Mouse (Mus musculus) forebrain, embryonic 13.5 days (tissue): ENCODE measurements around the gene Gigyf1. TPM values are rescaled to one million over a fixed set of nuclear protein-coding genes. Genes with fewer than 3 reads are reported as not detected.

Source experiments
- ATAC-seq: fragments of 200-750 bp; cut with Nextera tagmentation; 2 replicates; pipeline ENCODE4 v1.8.0; 2017
- H3K27ac ChIP-seq: fragments of 300-500 bp; sonication (generic); 2 replicates; pipeline ENCODE4 v1.5.1; 2015; ENCODE audit warnings: inconsistent platforms, mild to moderate bottlenecking, moderate library complexity
- H3K27me3 ChIP-seq: fragments of 300-500 bp; sonication (generic); 2 replicates; pipeline ENCODE4 v1.6.1; 2015; ENCODE audit warnings: mild to moderate bottlenecking, inconsistent platforms
- H3K36me3 ChIP-seq: fragments of 300-500 bp; sonication (generic); 2 replicates; pipeline ENCODE4 v1.6.1; 2015; ENCODE audit warnings: mild to moderate bottlenecking, inconsistent platforms; ENCODE audit not compliant: poor library complexity, severe bottlenecking
- H3K4me1 ChIP-seq: fragments of 300-500 bp; sonication (generic); 2 replicates; pipeline ENCODE4 v1.6.1; 2015; ENCODE audit warnings: inconsistent platforms
- H3K4me2 ChIP-seq: fragments of 300-500 bp; sonication (generic); 2 replicates; pipeline ENCODE4 v1.6.1; 2015; ENCODE audit warnings: inconsistent platforms, mild to moderate bottlenecking, moderate library complexity
- H3K4me3 ChIP-seq: fragments of 300-500 bp; sonication (generic); 2 replicates; pipeline ENCODE4 v1.5.1; 2015; ENCODE audit warnings: mild to moderate bottlenecking, inconsistent platforms
- H3K9ac ChIP-seq: fragments of 300-500 bp; sonication (generic); 2 replicates; pipeline ENCODE4 v1.6.1; 2015; ENCODE audit warnings: mild to moderate bottlenecking, inconsistent platforms
- H3K9me3 ChIP-seq: fragments of 300-500 bp; sonication (generic); replicated peaks from 2 replicates; pipeline ENCODE4 v1.6.1; 2016; ENCODE audit warnings: inconsistent platforms
- WGBS: fragments of 180-500 bp; shearing (Covaris S2); methylation state at CpG from one replicate; pipeline ENCODE4 v1.1.7; 2015; 5-methylcytosine and 5-hydroxymethylcytosine counted together
- polyA plus RNA-seq: library from polyadenylated mRNA; unstranded; fragments of >200 nt; fragmentation: Nextera tagmentation; extraction: Ambion mirVana; gene quantifications from 2 replicates; pipeline ENCODE4 v1.2.1, GENCODE M21; 2015

Gigyf1 gene
- polyA plus RNA-seq, result 16.1 and 17.5 TPM in 2 replicates

DNA sequence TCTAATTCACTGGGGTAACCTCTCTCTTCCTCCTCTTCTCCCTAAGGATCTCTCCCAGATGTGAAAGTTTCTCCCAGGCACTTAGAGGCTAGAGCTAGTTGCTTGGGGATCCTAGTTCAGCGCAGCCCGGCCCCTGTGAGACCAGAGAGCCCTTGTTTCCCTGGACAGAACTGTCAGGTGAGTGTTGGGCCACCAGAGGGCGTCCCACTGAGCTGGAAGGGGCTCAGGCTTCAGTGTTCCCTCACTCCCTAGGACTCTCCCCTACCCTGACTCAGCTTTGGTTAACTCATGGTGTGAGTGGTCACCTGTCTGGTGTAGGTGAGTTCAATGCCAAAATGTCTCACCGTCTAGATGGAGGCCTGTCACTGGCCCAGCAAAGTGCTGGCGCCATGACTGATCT lies at the start of gene Gigyf1:
Gene Gigyf1 (plus strand): TSS at position 113 of the 400 bp plus-strand sequence.
- H3K4me3 ChIP-seq, result no peak within 1 kb of the TSS
- peaks cover 65% of the 10 kb centered on the region for H3K36me3 ChIP-seq
- no peak within 1 kb of the TSS for H3K9ac ChIP-seq
- 82% methylated on average over 5 of the region's 5 CpGs for WGBS
- ATAC-seq, result no peak; the same call in 1 of the 2 replicates
- H3K4me2 ChIP-seq, result no peak within 1 kb of the TSS
- H3K9me3 ChIP-seq, result no peaks in the 10 kb centered on the region
- peaks cover 23% of the 10 kb centered on the region for H3K4me1 ChIP-seq
- H3K27me3 ChIP-seq, result no peaks in the 10 kb centered on the region
- no peak within 1 kb of the TSS for H3K27ac ChIP-seq

DNA sequence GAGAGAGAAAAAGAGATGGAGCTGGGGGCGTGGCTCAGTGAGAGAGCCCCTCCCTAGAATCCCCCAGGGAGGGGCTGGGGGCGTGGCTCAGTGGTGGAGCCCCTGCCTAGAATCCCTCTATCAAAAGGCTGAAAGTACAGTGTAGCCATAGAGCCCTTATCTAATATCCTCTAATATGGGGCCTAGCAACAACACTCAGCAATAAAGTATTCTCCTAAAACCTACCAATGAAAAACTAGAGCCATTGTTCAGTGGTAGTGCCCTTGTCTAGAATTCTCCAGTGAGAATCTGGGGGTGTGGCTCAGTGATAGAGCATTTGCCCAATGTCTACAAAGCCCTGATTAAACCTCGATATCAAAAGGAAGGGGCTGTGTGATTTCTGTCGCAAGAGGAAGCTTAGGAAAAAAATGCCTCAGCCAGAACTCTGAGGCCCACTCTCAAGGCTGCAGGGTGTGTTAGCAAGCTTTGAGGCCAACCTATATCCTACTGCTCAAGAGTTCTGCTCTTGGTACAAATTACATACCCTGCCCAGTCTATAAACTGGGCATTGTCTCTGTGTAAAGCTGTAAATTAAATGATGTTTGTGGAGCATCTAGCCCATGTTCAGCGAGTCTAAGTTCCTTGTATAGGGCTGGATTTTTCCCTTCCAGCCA lies 46.0 kb upstream of the Gigyf1 start:
- no peaks in the 10 kb centered on the region for H3K4me1 ChIP-seq
- WGBS, result 70% methylated on average over 5 of the region's 5 CpGs
- H3K27me3 ChIP-seq, result no peaks in the 10 kb centered on the region
- no peak overlapping the region for H3K27ac ChIP-seq
- ATAC-seq, result no peak
- no peak overlapping the region for H3K4me3 ChIP-seq
- no peak overlapping the region for H3K9ac ChIP-seq
- no peaks in the 10 kb centered on the region for H3K9me3 ChIP-seq
- H3K36me3 ChIP-seq, result no peaks in the 10 kb centered on the region
- H3K4me2 ChIP-seq, result no peak overlapping the region

DNA sequence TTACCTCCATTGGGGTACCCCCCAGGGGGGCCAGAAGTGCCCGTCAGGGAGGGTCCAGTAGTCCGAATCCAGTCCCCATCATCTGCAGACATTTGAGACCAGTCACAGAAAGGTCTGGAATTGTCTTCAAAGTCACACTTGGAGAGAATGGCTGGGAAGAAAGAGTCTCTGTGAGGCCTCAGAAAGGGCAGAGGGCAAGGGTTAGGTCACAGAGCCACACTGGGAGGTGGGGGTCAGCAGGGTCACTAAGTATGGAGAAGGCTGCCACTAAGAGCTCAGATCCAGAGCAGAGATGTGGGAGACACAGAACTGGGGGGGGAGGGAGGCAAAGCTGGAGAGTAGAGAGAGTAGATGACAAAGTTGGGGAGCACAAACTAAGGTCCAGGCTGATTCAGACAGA lies 44.0 kb upstream of the Gigyf1 start:
- H3K4me1 ChIP-seq, result no peaks in the 10 kb centered on the region
- no peaks in the 10 kb centered on the region for H3K9me3 ChIP-seq
- no peak for ATAC-seq
- no peak overlapping the region for H3K4me3 ChIP-seq
- 9% methylated on average over 2 of the region's 2 CpGs for WGBS
- no peaks in the 10 kb centered on the region for H3K27me3 ChIP-seq
- H3K4me2 ChIP-seq, result no peak overlapping the region
- no peak overlapping the region for H3K9ac ChIP-seq
- no peak overlapping the region for H3K27ac ChIP-seq
- no peaks in the 10 kb centered on the region for H3K36me3 ChIP-seq

DNA sequence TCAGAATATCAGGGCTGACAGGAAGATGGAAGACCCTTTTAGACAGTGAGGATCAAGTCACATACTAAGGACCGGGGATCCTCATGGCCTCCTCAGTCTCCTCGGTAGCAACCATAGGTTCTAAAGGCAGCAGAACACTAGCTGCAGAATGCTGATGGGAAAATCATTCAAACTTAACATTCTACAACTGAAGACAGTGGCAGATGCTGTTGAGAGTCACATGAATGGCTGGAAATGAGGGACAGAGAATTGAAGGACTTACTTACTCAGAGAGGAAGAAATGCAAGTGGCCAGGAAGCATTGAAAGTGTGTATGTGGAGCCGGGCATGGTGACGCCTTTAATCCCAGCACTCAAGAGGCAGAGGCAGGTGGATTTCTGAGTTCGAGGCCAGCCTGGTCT lies 41.4 kb upstream of the Gigyf1 start, which contains the start of gene Zan:
Gene Zan (minus strand): TSS at position 101 of the 400 bp plus-strand sequence.
- H3K4me3 ChIP-seq, result no peak within 1 kb of the TSS
- no peaks in the 10 kb centered on the region for H3K9me3 ChIP-seq
- no peak within 1 kb of the TSS for H3K27ac ChIP-seq
- no peaks in the 10 kb centered on the region for H3K4me1 ChIP-seq
- H3K9ac ChIP-seq, result no peak within 1 kb of the TSS
- 83% methylated on average over 5 of the region's 5 CpGs for WGBS
- H3K4me2 ChIP-seq, result no peak within 1 kb of the TSS
- no peak for ATAC-seq
- no peaks in the 10 kb centered on the region for H3K36me3 ChIP-seq
- H3K27me3 ChIP-seq, result no peaks in the 10 kb centered on the region

DNA sequence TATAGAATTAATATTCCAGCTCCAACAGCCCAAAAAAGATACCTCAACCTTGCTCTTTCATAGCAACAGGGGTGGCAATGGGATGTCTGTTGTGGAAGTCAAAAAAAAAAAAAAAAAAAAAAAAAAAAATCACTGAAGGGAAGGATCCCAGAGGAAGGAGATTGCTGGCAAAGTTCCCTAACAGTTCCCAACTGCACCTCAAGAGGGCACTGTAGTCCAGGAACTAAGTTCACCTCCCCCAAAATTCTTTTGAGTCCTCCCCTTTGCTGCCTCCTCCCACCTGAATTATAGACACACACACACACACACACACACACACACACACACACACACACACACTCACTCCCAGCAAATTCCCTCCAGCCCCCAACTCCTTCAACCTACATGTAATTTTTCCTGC lies 37.2 kb upstream of the Gigyf1 start:
- H3K27me3 ChIP-seq, result peaks cover 17% of the 10 kb centered on the region
- H3K27ac ChIP-seq, result no peak overlapping the region
- H3K4me2 ChIP-seq, result no peak overlapping the region
- no peak overlapping the region for H3K9ac ChIP-seq
- no peak overlapping the region for H3K4me3 ChIP-seq
- no peaks in the 10 kb centered on the region for H3K9me3 ChIP-seq
- peaks cover 13% of the 10 kb centered on the region for H3K4me1 ChIP-seq
- H3K36me3 ChIP-seq, result no peaks in the 10 kb centered on the region
- ATAC-seq, result no peak

DNA sequence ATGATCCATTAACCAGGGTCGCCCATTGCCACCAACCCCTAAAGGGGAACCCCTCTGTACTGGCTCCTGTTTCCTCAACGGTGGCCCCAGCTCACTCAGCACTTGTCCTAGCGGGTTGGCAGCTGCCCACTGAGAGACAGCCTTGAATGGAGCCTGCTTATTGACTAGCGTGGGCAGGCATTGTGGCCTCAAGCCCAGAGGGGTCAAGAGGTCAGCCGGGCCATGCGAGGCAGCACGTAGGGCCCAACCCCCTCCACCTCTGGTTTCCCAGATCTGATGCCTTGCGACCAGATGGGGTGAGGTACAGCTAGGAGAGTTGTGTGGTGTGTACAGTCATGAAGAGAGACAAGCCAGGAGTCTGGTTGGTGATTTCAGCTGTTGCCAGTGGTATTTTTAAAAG lies 36.5 kb upstream of the Gigyf1 start:
- no peak overlapping the region for H3K4me3 ChIP-seq
- H3K4me2 ChIP-seq, result no peak overlapping the region
- H3K27me3 ChIP-seq, result peaks cover 17% of the 10 kb centered on the region
- H3K9me3 ChIP-seq, result no peaks in the 10 kb centered on the region
- H3K4me1 ChIP-seq, result peaks cover 13% of the 10 kb centered on the region
- no peak overlapping the region for H3K27ac ChIP-seq
- H3K9ac ChIP-seq, result no peak overlapping the region
- 10% methylated on average over 8 of the region's 8 CpGs for WGBS
- no peak for ATAC-seq
- no peaks in the 10 kb centered on the region for H3K36me3 ChIP-seq

DNA sequence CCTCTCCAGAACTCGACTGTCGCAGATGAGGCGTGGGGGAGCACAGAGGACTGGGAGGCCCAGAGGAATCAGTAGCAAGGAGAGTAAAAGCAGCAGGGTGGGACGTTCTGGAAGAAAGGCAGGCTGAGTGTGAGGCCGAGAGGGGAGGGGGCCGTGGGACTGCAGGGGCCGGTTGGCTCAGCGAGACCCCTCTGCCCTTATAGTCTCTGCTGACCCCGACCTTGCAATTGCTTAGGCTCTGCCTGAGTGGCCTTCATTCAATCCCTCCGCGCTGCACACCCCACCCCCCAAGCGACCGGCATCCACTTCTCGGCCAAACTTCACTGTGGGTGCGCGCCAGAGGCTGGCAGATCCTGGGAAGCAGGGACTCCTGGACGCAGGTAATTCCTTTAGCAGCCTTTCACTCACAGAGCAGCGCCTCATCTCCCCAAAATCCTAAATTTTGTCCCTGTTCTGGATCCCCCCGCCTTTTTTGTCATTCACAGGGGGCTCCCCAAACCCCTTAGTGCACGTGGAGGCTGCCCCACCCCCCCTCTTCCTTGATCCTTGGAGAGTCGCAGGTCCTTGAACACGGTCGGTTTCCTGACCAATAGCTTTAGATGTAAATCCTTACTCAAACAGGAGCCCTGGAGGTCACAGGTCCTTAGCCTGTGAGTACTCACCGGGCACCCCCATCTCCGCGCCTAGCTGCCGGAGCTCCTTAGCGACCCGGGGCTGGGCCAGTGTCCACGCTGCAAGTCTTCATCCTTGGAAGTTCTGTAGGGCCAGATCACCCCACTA lies 33.1 kb upstream of the Gigyf1 start:
- Histone ChIP-seq H3K4me1 (peaks cover 13% of the 10 kb centered on the region), H3K9me3 (no peaks in the 10 kb centered on the region), H3K4me2 (peak overlapping the region; percentile 62), H3K36me3 (no peaks in the 10 kb centered on the region), H3K9ac (peak overlapping the region; percentile 52), H3K27ac (no peak overlapping the region), H3K4me3 (peak overlapping the region; percentile 21), H3K27me3 (peaks cover 17% of the 10 kb centered on the region)
- no peak for ATAC-seq
- 4% methylated on average over 30 of the region's 30 CpGs for WGBS

DNA sequence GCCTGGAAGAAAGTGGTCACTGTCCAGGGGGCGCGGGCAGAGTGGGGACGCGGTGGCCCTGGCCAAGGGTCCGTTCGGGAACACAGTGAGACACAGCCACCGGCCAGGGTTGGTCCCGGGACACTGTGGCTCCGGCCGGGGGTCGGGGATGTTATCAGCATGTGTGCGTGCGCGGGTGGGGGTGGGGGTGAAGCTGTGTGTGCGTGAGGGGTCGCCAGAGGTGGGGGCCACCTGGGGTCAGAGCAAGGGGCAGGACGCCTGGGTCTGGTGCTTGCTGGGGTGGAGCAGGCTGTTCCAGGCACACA lies 32.5 kb upstream of the Gigyf1 start:
- H3K27ac ChIP-seq, result no peak overlapping the region
- H3K36me3 ChIP-seq, result no peaks in the 10 kb centered on the region
- peaks cover 17% of the 10 kb centered on the region for H3K27me3 ChIP-seq
- peaks cover 13% of the 10 kb centered on the region for H3K4me1 ChIP-seq
- H3K4me2 ChIP-seq, result peak overlapping the region; percentile 62
- H3K4me3 ChIP-seq, result peak overlapping the region; percentile 21
- no peaks in the 10 kb centered on the region for H3K9me3 ChIP-seq
- 1% methylated on average over 17 of the region's 17 CpGs for WGBS
- H3K9ac ChIP-seq, result peak overlapping the region; percentile 52
- no peak for ATAC-seq

DNA sequence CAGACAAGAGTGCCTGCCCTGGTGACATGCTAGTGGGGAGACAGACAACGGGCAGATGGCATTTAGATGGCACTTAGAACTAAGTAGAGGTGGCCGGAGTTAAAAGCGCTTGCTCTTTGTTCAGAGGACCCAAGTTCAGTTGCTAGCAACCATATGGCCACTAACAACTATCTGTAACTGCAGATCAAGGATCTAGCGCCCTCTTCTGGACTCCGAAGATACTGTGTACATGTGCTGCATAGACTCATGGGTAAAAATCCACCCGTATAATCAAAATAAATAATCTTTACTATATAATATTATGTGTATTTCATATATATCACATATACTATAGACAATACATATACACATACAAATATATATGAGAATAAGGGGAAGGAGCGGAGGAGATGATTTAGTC lies 30.7 kb upstream of the Gigyf1 start:
- no peak overlapping the region for H3K9ac ChIP-seq
- no peak for ATAC-seq
- H3K27me3 ChIP-seq, result peaks cover 17% of the 10 kb centered on the region
- H3K4me3 ChIP-seq, result no peak overlapping the region
- no peaks in the 10 kb centered on the region for H3K36me3 ChIP-seq
- WGBS, result 89% methylated on average over 7 of the region's 7 CpGs
- no peaks in the 10 kb centered on the region for H3K9me3 ChIP-seq
- peaks cover 13% of the 10 kb centered on the region for H3K4me1 ChIP-seq
- no peak overlapping the region for H3K27ac ChIP-seq
- H3K4me2 ChIP-seq, result no peak overlapping the region

DNA sequence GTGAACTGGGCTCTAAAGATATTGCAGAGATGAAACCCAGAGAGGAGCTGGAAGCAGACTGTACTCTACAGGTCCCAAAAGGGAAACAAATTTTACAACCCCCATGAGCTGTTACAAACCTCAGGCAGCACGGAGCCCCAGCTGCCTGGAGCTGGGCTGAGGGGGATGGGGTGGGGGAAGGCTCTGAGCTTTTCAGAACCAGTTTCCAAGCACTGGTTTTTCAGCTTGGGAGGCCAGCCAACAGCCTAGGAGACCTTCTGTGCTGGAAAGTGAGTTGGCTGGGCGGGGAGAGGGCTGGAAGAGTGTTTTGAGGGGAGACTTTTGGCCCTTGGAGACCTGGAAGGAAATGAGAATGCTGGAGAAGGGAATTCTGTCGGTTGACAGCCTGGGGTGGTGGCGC lies 26.8 kb upstream of the Gigyf1 start:
- ATAC-seq, result no peak
- Histone ChIP-seq H3K4me1 (no peaks in the 10 kb centered on the region), H3K4me3 (no peak overlapping the region), H3K9me3 (no peaks in the 10 kb centered on the region), H3K4me2 (no peak overlapping the region), H3K9ac (no peak overlapping the region), H3K36me3 (no peaks in the 10 kb centered on the region), H3K27ac (no peak overlapping the region), H3K27me3 (no peaks in the 10 kb centered on the region)
- WGBS, result 70% methylated on average over 4 of the region's 4 CpGs

DNA sequence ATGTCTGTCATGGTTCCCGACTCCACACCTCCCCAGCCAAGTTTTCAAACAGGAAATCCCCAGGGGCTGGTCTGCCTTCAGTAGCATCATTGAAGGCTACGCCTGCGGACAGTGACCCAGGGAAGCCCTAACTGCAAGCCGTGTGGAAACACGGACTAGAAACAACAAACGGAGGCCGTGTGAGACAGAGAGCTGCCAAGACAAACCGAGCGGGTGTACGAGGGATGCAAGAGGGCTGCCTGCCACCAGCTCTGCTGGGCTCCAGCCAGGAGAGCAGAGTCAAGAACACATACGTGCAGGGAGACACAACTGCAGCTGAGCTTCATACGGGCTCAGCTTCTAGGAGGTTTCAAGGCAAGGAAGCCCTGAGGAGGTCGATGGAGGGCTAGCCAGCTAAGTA lies 24.5 kb upstream of the Gigyf1 start:
- 85% methylated on average over 13 of the region's 13 CpGs for WGBS
- ATAC-seq, result no peak

DNA sequence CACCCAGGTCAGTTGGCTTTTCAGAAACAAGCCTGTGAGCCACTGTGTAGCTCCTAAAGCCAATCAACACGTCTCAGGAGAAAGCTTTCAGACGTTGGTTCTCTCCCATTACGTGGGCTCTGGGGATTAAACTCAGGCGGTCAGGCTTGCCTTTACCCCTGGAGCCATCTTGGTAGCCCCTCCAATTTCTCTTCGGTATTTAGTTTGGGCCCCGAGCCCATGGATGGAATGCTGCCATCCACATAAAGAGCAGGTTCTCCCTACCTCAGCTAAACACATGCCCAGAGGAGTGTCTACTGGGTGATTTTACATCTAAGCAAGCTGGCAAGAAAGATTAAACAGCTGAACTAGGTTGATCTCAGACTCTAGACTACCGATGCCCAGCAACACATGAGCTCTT lies 18.2 kb upstream of the Gigyf1 start:
- Histone ChIP-seq H3K4me1 (peaks cover 22% of the 10 kb centered on the region), H3K4me2 (no peak overlapping the region), H3K9ac (no peak overlapping the region), H3K27ac (no peak overlapping the region), H3K36me3 (peaks cover 5% of the 10 kb centered on the region), H3K27me3 (no peaks in the 10 kb centered on the region), H3K9me3 (no peaks in the 10 kb centered on the region), H3K4me3 (no peak overlapping the region)
- 94% methylated on average over 7 of the region's 7 CpGs for WGBS
- ATAC-seq, result no peak

More for the DNA sequence above, 24.5 kb upstream of the Gigyf1 start:
- Histone ChIP-seq H3K9me3 (no peaks in the 10 kb centered on the region), H3K9ac (no peak overlapping the region), H3K4me2 (no peak overlapping the region), H3K4me1 (no peaks in the 10 kb centered on the region), H3K36me3 (no peaks in the 10 kb centered on the region), H3K27me3 (no peaks in the 10 kb centered on the region), H3K27ac (no peak overlapping the region), H3K4me3 (no peak overlapping the region)
